Mouse (Mus musculus) erythroblast, embryonic 14.5 days (primary cell): ENCODE data around the gene Nxph1.

Experiments
- GATA1 ChIP-seq: IDR thresholded peaks from 2 replicates; pipeline ENCODE4 v1.6.1; 2012; ENCODE audit warnings: low read length, inconsistent platforms, mixed read lengths
- TAL1 ChIP-seq: IDR thresholded peaks from 3 replicates; pipeline ENCODE4 v1.6.1; 2012; ENCODE audit warnings: low read length, inconsistent platforms, mixed read lengths

DNA sequence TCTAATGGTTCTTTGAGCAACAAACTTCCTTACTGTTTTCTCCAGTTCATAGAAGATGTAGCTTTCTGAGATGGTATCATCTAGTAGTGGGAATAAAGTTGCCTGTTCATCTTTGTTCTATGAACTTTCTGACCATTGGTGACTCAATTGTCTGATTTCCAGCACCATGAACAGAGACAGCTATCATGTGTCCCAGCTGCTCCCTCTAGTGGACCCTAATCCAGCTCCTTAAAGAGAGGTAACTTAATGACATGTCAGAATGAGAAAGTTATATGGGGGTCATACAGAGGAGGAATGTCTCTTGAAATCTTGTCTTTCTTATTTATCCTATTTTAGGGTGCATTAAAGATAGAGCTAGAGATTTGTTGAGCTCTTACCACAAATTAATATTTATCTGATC is 286.6 kb downstream of the Nxph1 start:
- no peak for TF ChIP-seq GATA1
- TF ChIP-seq TAL1 = no peak
